18 mouse cellular contexts compared by ENCODE assay signal in the genomic region with DNA sequence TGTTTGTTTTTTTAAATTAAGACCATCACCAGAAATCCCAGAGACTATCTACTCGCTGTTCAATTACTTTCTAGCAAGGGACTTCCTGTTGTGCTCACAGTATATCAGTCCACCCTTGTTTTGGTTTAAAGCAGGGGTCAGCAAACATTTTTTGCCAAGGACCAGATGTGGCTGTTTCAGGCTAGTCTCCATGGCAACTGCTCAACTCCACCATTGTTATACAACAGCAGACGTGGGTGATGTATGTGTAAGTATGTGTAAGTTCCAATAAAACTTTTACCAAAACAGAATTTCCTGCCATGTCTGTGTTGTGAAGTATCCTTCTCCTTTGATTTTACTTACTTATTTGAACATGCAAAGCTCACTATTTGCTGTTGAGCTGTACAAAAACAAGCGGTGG.
"Had no signal": no experiment of that assay in that cellular context is flagged by ENCODE, and none has a peak within 500 bp of the region (broad histone marks: within the 10 kb centered on the region; RNA-seq: fewer than 3 reads in every experiment).

No protein-coding gene starts in this region.

- H3K4me3 ChIP-seq: midbrain, embryonic 10.5 days; myocyte; neural tube, embryonic 13.5 days; neural tube, embryonic 15.5 days had no signal

- H3K4me2 ChIP-seq: lung, embryonic 14.5 days; neural tube, embryonic 13.5 days; neural tube, embryonic 15.5 days had no signal

- H3K27ac ChIP-seq: liver, embryonic 14.5 days; midbrain, embryonic 10.5 days; neural tube, embryonic 13.5 days; neural tube, embryonic 15.5 days had no signal

- DNase-seq: lung, adult 18-20 months; lung, embryonic 14.5 days; lung, postnatal 10 days; lung, postnatal 4 days; retina, postnatal 1 day; right cerebral cortex, adult 18-20 months; right cerebral cortex, postnatal 25 days; right cerebral cortex, postnatal 4 days; spleen, adult 18-20 months; thymus, adult 18-20 months; thymus, postnatal 14 days; thymus, postnatal 36 days had no signal

- H3K9ac ChIP-seq: liver, embryonic 14.5 days; lung, embryonic 14.5 days; neural tube, embryonic 13.5 days; neural tube, embryonic 15.5 days had no signal

- H3K9me3 ChIP-seq: midbrain, embryonic 10.5 days; neural tube, embryonic 13.5 days; neural tube, embryonic 15.5 days had no signal

- H3K4me1 ChIP-seq: midbrain, embryonic 10.5 days had no signal

- ATAC-seq: midbrain, embryonic 16.5 days had no signal

- H3K27me3 ChIP-seq: neural tube, embryonic 13.5 days; neural tube, embryonic 15.5 days had no signal

- H3K36me3 ChIP-seq: midbrain, embryonic 10.5 days; neural tube, embryonic 13.5 days; neural tube, embryonic 15.5 days had no signal
